Mouse (Mus musculus): ENCODE data around the gene Rpusd1. TPM values are rescaled to one million over a fixed set of nuclear protein-coding genes. Genes with fewer than 3 reads are reported as not detected.

The Rpusd1 gene
- polyA plus RNA-seq, 1 experiment from 2014 or later: 20.4 TPM

DNA sequence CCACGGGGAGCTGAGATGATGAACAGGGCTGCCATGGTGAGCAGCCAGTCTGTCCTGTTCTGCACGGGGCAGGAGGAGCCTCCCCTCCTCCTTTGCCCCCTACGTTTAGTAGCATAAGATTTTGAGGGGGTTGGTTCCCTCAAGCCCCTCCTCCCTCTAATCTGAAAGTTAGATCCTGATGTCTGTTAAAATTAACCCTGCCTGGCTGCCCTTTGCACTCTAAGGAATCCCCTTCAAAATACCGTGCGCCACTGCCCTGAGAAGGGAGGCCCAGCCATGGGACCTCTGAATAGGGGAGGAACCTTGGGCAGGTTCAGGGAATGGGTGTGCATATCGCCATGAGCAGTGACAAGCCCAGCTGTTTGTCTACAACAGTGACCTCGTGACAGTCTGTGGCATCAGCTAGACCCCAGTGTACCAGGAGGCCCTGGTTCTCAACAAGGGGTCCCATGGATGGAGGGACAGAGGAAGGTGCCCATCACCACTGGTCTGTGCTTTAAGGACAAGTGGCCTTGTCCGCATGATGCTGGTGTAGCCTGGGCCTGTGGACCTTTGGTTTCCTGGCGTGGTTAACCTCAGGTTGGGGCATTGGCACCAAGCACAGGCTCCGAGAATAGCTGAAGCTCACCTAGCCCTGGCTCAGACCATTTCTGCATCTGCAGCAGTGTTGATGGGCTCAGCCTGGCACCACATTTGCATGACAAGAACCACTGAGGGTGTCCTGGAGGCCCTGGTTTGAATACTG, 48.0 kb downstream of the Rpusd1 start:
- Histone ChIP-seq H3K9me3 (ENCODE audit: control insufficient read depth, low read length) (no peaks in the 10 kb centered on the region), H3K4me3 (ENCODE audit: low read depth, low read length) (no peak overlapping the region), H3K9ac (ENCODE audit: low read length) (no peak overlapping the region), H3K4me1 (replicated peaks; ENCODE audit: control insufficient read depth, insufficient read depth, low read length) (peaks cover 7% of the 10 kb centered on the region; the same call in 1 of the 2 replicates), H3K27me3 (ENCODE audit: control insufficient read depth, insufficient read depth, low read length) (no peaks in the 10 kb centered on the region), H3K36me3 (ENCODE audit: control insufficient read depth, insufficient read depth, low read length) (no peaks in the 10 kb centered on the region), H3K4me2 (ENCODE audit: low read depth, low read length, severe bottlenecking) (no peak overlapping the region), H3K27ac (ENCODE audit: low read depth, low read length) (no peak overlapping the region)
- ATAC-seq (replicated peaks; ENCODE audit: low FRiP score) (no peak), DNase-seq (ENCODE audit: low spot score) (no peak)
- WGBS: 82% methylated on average over 10 of the region's 10 CpGs

DNA sequence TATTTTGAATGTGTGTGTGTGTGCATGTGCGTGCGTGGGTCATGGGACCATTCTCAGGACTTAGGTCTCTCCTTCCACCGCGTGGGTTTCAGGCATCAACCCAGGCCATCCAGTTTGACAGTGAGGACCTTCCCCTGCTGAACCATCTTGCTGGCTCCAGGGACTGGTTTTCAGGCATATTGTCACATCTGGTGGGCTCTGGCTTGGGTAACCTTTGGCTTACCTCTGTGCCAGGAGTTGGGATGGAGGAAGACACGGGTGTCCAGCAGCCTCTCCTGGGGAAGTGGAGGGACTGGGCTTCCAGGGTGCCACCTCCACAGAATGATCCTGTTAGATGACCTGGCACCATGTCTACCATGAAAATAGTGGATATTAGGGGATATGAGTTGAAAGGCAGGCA, 50.5 kb downstream of the Rpusd1 start:
- no peak overlapping the region for H3K9ac ChIP-seq (ENCODE audit: low read length)
- no peak overlapping the region for H3K4me3 ChIP-seq (ENCODE audit: low read depth, low read length)
- peaks cover 7% of the 10 kb centered on the region; the same call in 1 of the 2 replicates for H3K4me1 ChIP-seq (replicated peaks; ENCODE audit: control insufficient read depth, insufficient read depth, low read length)
- 96% methylated on average over 5 of the region's 5 CpGs for WGBS
- H3K27ac ChIP-seq (ENCODE audit: low read depth, low read length): no peak overlapping the region
- no peak overlapping the region for H3K4me2 ChIP-seq (ENCODE audit: low read depth, low read length, severe bottlenecking)
- DNase-seq (ENCODE audit: low spot score) (no peak), ATAC-seq (replicated peaks; ENCODE audit: low FRiP score) (no peak)
- H3K36me3 ChIP-seq (ENCODE audit: control insufficient read depth, insufficient read depth, low read length): no peaks in the 10 kb centered on the region
- H3K27me3 ChIP-seq (ENCODE audit: control insufficient read depth, insufficient read depth, low read length): no peaks in the 10 kb centered on the region
- H3K9me3 ChIP-seq (ENCODE audit: control insufficient read depth, low read length): no peaks in the 10 kb centered on the region

Small RNAs within 50 kb of the gene (microRNA-seq; reads per million reads assigned to microRNA genes)
- gene Gm25083 (ENCODE audit: insufficient number of aligned reads) (not detected), gene Mir6966 (ENCODE audit: insufficient number of aligned reads) (not detected)

Other genes with a start within 250 kb of the Rpusd1 start
- gene Sstr5, start 230.4 kb upstream of the Rpusd1 start, polyA plus RNA-seq (2014; fragmentation: Nextera tagmentation; extraction: Ambion mirVana): 0.24 TPM in 1 of 2 replicates, not detected in the other
- 7.3 and 7.5 TPM in 2 replicates for gene Sox8, start 157.0 kb upstream of the Rpusd1 start, polyA plus RNA-seq (2014; fragmentation: Nextera tagmentation; extraction: Ambion mirVana)
- gene Lmf1, start 148.6 kb upstream of the Rpusd1 start, polyA plus RNA-seq (2014; fragmentation: Nextera tagmentation; extraction: Ambion mirVana): 18.3 and 20.7 TPM in 2 replicates
- gene Gng13, start 10.5 kb upstream of the Rpusd1 start, polyA plus RNA-seq (2014; fragmentation: Nextera tagmentation; extraction: Ambion mirVana): 0.92 and 1.8 TPM in 2 replicates
- 34.6 and 36.0 TPM in 2 replicates for gene Chtf18, start 251 bp upstream of the Rpusd1 start, polyA plus RNA-seq (2014; fragmentation: Nextera tagmentation; extraction: Ambion mirVana)
- not detected in 2 replicates for gene Mslnl, start 8.4 kb downstream of the Rpusd1 start, polyA plus RNA-seq (2014; fragmentation: Nextera tagmentation; extraction: Ambion mirVana)
- not detected in 2 replicates for gene Msln, start 26.7 kb downstream of the Rpusd1 start, polyA plus RNA-seq (2014; fragmentation: Nextera tagmentation; extraction: Ambion mirVana)
- 24.0 and 24.5 TPM in 2 replicates for gene Narfl, start 46.1 kb downstream of the Rpusd1 start, polyA plus RNA-seq (2014; fragmentation: Nextera tagmentation; extraction: Ambion mirVana)
- 75.0 and 76.1 TPM in 2 replicates for gene Haghl, start 58.0 kb downstream of the Rpusd1 start, polyA plus RNA-seq (2014; fragmentation: Nextera tagmentation; extraction: Ambion mirVana)
- gene Ccdc78, start 58.9 kb downstream of the Rpusd1 start, polyA plus RNA-seq (2014; fragmentation: Nextera tagmentation; extraction: Ambion mirVana): 0.25 and 0.47 TPM in 2 replicates
- gene Fam173a, start 65.2 kb downstream of the Rpusd1 start, polyA plus RNA-seq (2014; fragmentation: Nextera tagmentation; extraction: Ambion mirVana): 69.0 and 71.0 TPM in 2 replicates
- gene AC134908.4, start 68.0 kb downstream of the Rpusd1 start, polyA plus RNA-seq (2014; fragmentation: Nextera tagmentation; extraction: Ambion mirVana): not detected in 2 replicates
- 20.3 and 23.3 TPM in 2 replicates for gene Metrn, start 69.5 kb downstream of the Rpusd1 start, polyA plus RNA-seq (2014; fragmentation: Nextera tagmentation; extraction: Ambion mirVana)
- 13.6 and 14.4 TPM in 2 replicates for gene Fbxl16, start 81.4 kb downstream of the Rpusd1 start, polyA plus RNA-seq (2014; fragmentation: Nextera tagmentation; extraction: Ambion mirVana)
- gene Wdr24, start 96.0 kb downstream of the Rpusd1 start, polyA plus RNA-seq (2014; fragmentation: Nextera tagmentation; extraction: Ambion mirVana): 28.4 and 33.6 TPM in 2 replicates
- gene Jmjd8, start 101.2 kb downstream of the Rpusd1 start, polyA plus RNA-seq (2014; fragmentation: Nextera tagmentation; extraction: Ambion mirVana): 50.6 and 59.2 TPM in 2 replicates
- gene Stub1, start 105.7 kb downstream of the Rpusd1 start, polyA plus RNA-seq (2014; fragmentation: Nextera tagmentation; extraction: Ambion mirVana): 322 and 358 TPM in 2 replicates
- 2.1 and 2.7 TPM in 2 replicates for gene Rhbdl1, start 109.6 kb downstream of the Rpusd1 start, polyA plus RNA-seq (2014; fragmentation: Nextera tagmentation; extraction: Ambion mirVana)
- gene Gm20683, start 114.1 kb downstream of the Rpusd1 start, polyA plus RNA-seq (2014; fragmentation: Nextera tagmentation; extraction: Ambion mirVana): 1.6 and 1.9 TPM in 2 replicates
- gene Rhot2, start 117.2 kb downstream of the Rpusd1 start, polyA plus RNA-seq (2014; fragmentation: Nextera tagmentation; extraction: Ambion mirVana): 9.1 and 12.2 TPM in 2 replicates
- 41.3 and 46.3 TPM in 2 replicates for gene Wdr90, start 133.8 kb downstream of the Rpusd1 start, polyA plus RNA-seq (2014; fragmentation: Nextera tagmentation; extraction: Ambion mirVana)
- 8.9 and 13.1 TPM in 2 replicates for gene Mcrip2, start 141.1 kb downstream of the Rpusd1 start, polyA plus RNA-seq (2014; fragmentation: Nextera tagmentation; extraction: Ambion mirVana)
- gene Mettl26, start 147.4 kb downstream of the Rpusd1 start, polyA plus RNA-seq (2014; fragmentation: Nextera tagmentation; extraction: Ambion mirVana): 63.2 and 65.2 TPM in 2 replicates
- gene Wfikkn1, start 153.2 kb downstream of the Rpusd1 start, polyA plus RNA-seq (2014; fragmentation: Nextera tagmentation; extraction: Ambion mirVana): 0.72 and 1.1 TPM in 2 replicates
- 20.1 and 21.6 TPM in 2 replicates for gene Rab40c, start 192.1 kb downstream of the Rpusd1 start, polyA plus RNA-seq (2014; fragmentation: Nextera tagmentation; extraction: Ambion mirVana)
- gene Pigq, start 217.3 kb downstream of the Rpusd1 start, polyA plus RNA-seq (2014; fragmentation: Nextera tagmentation; extraction: Ambion mirVana): 65.2 and 67.1 TPM in 2 replicates
- 0.24 and 0.59 TPM in 2 replicates for gene Nhlrc4, start 217.3 kb downstream of the Rpusd1 start, polyA plus RNA-seq (2014; fragmentation: Nextera tagmentation; extraction: Ambion mirVana)
- gene A930017K11Rik, start 224.9 kb downstream of the Rpusd1 start, polyA plus RNA-seq (2014; fragmentation: Nextera tagmentation; extraction: Ambion mirVana): not detected in 2 replicates